Mouse (Mus musculus): ENCODE results near the gene Tex35. TPM values are rescaled to one million over a fixed set of nuclear protein-coding genes. Genes with fewer than 3 reads are reported as not detected.

Tex35 gene
- polyA plus RNA-seq, 1 experiment, result not detected

GRCm38 (mm10) chr1:157074937-157075336, 33.5 kb downstream of the Tex35 start:
- no peak overlapping the region for H3K27ac ChIP-seq (ENCODE audit: insufficient read depth, low read length)
- no peak overlapping the region for H3K4me3 ChIP-seq (ENCODE audit: insufficient read depth, low read length)
- TF ChIP-seq POLR2A (IDR thresholded peaks at IDR 0.05; ENCODE audit: low read depth, low read length) (no peak), CTCF (IDR thresholded peaks at IDR 0.05; ENCODE audit: borderline replicate concordance, insufficient read depth, low read length) (no peak)
- H3K4me1 ChIP-seq (ENCODE audit: control insufficient read depth, insufficient read depth, low read length), result peaks cover 12% of the 10 kb centered on the region; the same call in 1 of the 2 replicates

- TF ChIP-seq CTCF (IDR thresholded peaks at IDR 0.05; ENCODE audit: borderline replicate concordance, insufficient read depth, low read length), result no peak
- TF ChIP-seq POLR2A (IDR thresholded peaks at IDR 0.05; ENCODE audit: low read depth, low read length), result no peak
- Histone ChIP-seq H3K4me3 (ENCODE audit: insufficient read depth, low read length) (no peak overlapping the region), H3K27ac (ENCODE audit: insufficient read depth, low read length) (no peak overlapping the region), H3K4me1 (ENCODE audit: control insufficient read depth, insufficient read depth, low read length) (peaks cover 10% of the 10 kb centered on the region; the same call in 1 of the 2 replicates)
Observed at GRCm38 (mm10) chr1:157074371-157074770, 34.1 kb downstream of the Tex35 start.

DNA sequence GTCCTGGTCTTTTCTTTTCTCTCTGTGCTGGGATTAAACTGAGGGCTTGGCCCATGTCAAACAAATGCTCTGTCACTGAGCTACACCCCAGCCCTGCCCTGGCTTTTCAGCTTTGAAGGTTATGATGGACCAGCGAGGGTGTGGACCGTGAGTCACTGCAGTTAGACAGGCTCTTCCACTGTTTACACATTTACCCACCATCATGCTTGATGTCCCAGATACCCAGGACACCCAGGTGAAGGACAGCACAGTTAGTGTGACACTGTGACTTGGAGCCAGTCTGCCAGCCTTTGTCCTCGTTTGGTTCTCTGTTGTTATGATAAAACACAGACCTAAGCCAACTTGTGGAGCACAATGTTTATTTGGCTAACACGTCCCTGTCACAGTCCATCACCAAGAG, 34.9 kb downstream of the Tex35 start:
- TF ChIP-seq POLR2A (IDR thresholded peaks at IDR 0.05; ENCODE audit: low read depth, low read length) (no peak), CTCF (IDR thresholded peaks at IDR 0.05; ENCODE audit: borderline replicate concordance, insufficient read depth, low read length) (no peak)
- 0 out of 2 replicates have a peak, but pooled peaks cover 6% of the 10 kb centered on the region for H3K4me1 ChIP-seq (ENCODE audit: control insufficient read depth, insufficient read depth, low read length)
- H3K27ac ChIP-seq (ENCODE audit: insufficient read depth, low read length), result no peak overlapping the region
- H3K4me3 ChIP-seq (ENCODE audit: insufficient read depth, low read length), result no peak overlapping the region

DNA sequence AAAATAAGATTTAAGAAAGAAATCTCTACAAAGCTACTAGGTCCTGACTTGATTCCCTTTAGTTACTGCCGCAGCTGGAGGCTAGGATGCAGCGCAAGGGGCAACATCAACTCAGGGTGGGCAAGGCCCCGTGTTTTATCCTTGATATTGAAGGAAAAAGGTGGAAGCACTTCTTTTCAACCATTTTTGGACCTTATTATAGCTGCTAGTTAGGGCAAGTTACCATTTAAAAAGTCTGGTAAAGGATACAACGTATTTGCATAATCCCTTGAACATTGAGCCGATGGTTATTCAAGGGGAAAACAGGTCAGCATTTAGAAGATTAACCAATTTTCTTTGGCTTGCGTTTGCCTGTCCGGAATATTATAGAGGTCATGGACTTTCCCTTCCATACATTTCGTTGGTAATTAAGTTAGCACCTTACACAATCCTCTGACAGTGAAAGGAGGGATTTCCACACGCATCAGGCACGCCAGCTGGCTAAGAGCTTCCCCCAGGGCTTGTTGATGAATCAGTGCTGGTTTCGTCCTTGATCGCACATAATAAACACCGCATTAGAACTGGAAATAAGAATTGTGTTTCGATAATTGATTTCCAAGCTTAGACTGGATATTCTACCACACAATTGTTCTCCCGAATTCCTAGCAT, 39.2 kb downstream of the Tex35 start:
- Histone ChIP-seq H3K4me3 (ENCODE audit: insufficient read depth, low read length) (no peak overlapping the region), H3K4me1 (ENCODE audit: control insufficient read depth, insufficient read depth, low read length) (no peaks in the 10 kb centered on the region), H3K27ac (ENCODE audit: insufficient read depth, low read length) (no peak overlapping the region)
- TF ChIP-seq CTCF (IDR thresholded peaks at IDR 0.05; ENCODE audit: borderline replicate concordance, insufficient read depth, low read length), result no peak
- no peak for TF ChIP-seq POLR2A (IDR thresholded peaks at IDR 0.05; ENCODE audit: low read depth, low read length)

GRCm38 (mm10) chr1:157068316-157068715, 40.2 kb downstream of the Tex35 start:
- H3K4me3 ChIP-seq (ENCODE audit: insufficient read depth, low read length), result no peak overlapping the region
- H3K27ac ChIP-seq (ENCODE audit: insufficient read depth, low read length), result no peak overlapping the region
- no peak for TF ChIP-seq CTCF (IDR thresholded peaks at IDR 0.05; ENCODE audit: borderline replicate concordance, insufficient read depth, low read length)
- no peak for TF ChIP-seq POLR2A (IDR thresholded peaks at IDR 0.05; ENCODE audit: low read depth, low read length)
- H3K4me1 ChIP-seq (ENCODE audit: control insufficient read depth, insufficient read depth, low read length), result no peaks in the 10 kb centered on the region

GRCm38 (mm10) chr1:157065819-157066730, 42.4 kb downstream of the Tex35 start:
- peaks cover 7% of the 10 kb centered on the region for H3K4me1 ChIP-seq (ENCODE audit: control insufficient read depth, insufficient read depth, low read length)
- no peak overlapping the region for H3K27ac ChIP-seq (ENCODE audit: insufficient read depth, low read length)
- no peak for TF ChIP-seq POLR2A (IDR thresholded peaks at IDR 0.05; ENCODE audit: low read depth, low read length)
- TF ChIP-seq CTCF (IDR thresholded peaks at IDR 0.05; ENCODE audit: borderline replicate concordance, insufficient read depth, low read length), result no peak
- H3K4me3 ChIP-seq (ENCODE audit: insufficient read depth, low read length), result no peak overlapping the region

DNA sequence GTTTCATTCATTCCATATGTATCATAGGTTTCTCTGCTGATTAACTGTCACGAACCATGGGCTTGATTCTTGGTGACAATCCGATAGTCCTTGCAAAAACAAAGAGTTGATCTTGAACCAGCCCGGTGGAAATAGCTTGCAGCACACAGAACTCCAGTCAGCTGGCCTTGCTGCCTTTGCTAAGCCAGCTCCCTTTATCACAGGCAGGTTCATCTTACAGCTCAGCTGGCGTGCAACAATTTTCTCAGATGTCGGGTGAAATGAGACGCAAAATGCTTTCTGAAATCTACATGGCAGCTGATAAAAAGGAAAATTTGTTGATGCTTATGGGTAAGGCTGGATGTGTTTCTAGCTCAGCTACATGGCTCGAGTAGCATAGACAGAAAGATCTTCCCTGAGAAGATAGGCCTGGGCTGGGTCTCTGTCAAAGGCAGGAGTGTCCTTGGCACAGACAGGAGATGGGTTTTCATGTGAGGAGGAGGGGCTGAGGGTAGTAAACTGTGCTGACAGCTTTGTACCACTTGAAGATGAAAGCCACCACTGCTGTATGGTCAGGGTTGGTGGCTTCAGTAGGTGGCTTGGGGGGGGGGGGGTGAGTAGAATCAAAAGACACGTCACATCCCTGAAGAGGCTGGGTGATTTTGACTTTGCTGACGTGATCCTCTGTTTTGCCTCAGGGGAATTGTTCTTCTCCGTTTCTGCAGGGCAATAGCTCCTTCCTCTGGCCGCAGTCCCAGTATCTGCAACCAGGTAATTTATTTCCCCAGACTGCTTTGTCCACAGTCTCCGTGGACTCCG, 45.0 kb downstream of the Tex35 start:
- TF ChIP-seq CTCF (IDR thresholded peaks at IDR 0.05; ENCODE audit: borderline replicate concordance, insufficient read depth, low read length) (no peak), POLR2A (IDR thresholded peaks at IDR 0.05; ENCODE audit: low read depth, low read length) (no peak)
- Histone ChIP-seq H3K4me3 (ENCODE audit: insufficient read depth, low read length) (no peak overlapping the region), H3K27ac (ENCODE audit: insufficient read depth, low read length) (no peak overlapping the region), H3K4me1 (ENCODE audit: control insufficient read depth, insufficient read depth, low read length) (peaks cover 13% of the 10 kb centered on the region)

GRCm38 (mm10) chr1:157062445-157062825, 46.0 kb downstream of the Tex35 start:
- no peak for TF ChIP-seq CTCF (IDR thresholded peaks at IDR 0.05; ENCODE audit: borderline replicate concordance, insufficient read depth, low read length)
- TF ChIP-seq POLR2A (IDR thresholded peaks at IDR 0.05; ENCODE audit: low read depth, low read length), result no peak
- Histone ChIP-seq H3K4me1 (ENCODE audit: control insufficient read depth, insufficient read depth, low read length) (peaks cover 13% of the 10 kb centered on the region), H3K27ac (ENCODE audit: insufficient read depth, low read length) (peak overlapping the region; percentile 80), H3K4me3 (ENCODE audit: insufficient read depth, low read length) (no peak overlapping the region)

- H3K27ac ChIP-seq (ENCODE audit: insufficient read depth, low read length), result peak overlapping the region; percentile 80
- TF ChIP-seq CTCF (IDR thresholded peaks at IDR 0.05; ENCODE audit: borderline replicate concordance, insufficient read depth, low read length), result no peak
- no peak for TF ChIP-seq POLR2A (IDR thresholded peaks at IDR 0.05; ENCODE audit: low read depth, low read length)
- no peak overlapping the region for H3K4me3 ChIP-seq (ENCODE audit: insufficient read depth, low read length)
- H3K4me1 ChIP-seq (ENCODE audit: control insufficient read depth, insufficient read depth, low read length), result peaks cover 13% of the 10 kb centered on the region
Observed at GRCm38 (mm10) chr1:157061800-157062444, 46.6 kb downstream of the Tex35 start.

All from embryonic fibroblast, embryonic 13.5 days (primary cell).